Mouse (Mus musculus) ES-Bruce4 (cell line): ENCODE data around the gene Dhx58.

Source experiments
- CTCF ChIP-seq: IDR thresholded peaks from one replicate; pipeline ENCODE4 v1.8.1; 2011; ENCODE audit warnings: low read depth, low read length
- EP300 ChIP-seq: IDR thresholded peaks from 2 replicates; pipeline ENCODE4 v1.6.1; 2011; ENCODE audit warnings: low read depth, low read length; ENCODE audit not compliant: insufficient read depth

- TF ChIP-seq CTCF (no peak), EP300 (no peak)
Observed at GRCm38 (mm10) chr11:100728601-100729000, 24.5 kb upstream of the Dhx58 start.
